Mouse (Mus musculus) adrenal gland, postnatal 36 days (tissue): Measurements from ENCODE around the gene Mndal. TPM values are rescaled to one million over a fixed set of nuclear protein-coding genes. Genes with fewer than 3 reads are reported as not detected.
"Not testable (repeated sequence)": the region's sequence is repeated elsewhere in the genome, so short reads cannot be mapped to it uniquely, and the experiment has no call there.

Source experiments
- DNase-seq, 2 experiments: peaks; one replicate each; pipeline ENCODE4 v3.0.0; 2021; ENCODE audit warnings: mixed read lengths in 1 of 2
- long read RNA-seq, 2 experiments: library from polyadenylated mRNA; stranded (forward); transcript quantifications; one replicate each; pipeline ENCODE4 v2.0.0; 2021; ENCODE audit warnings: borderline sequencing depth in 2 of 2
- total RNA-seq, 2 experiments: library from RNA; stranded (reverse); gene quantifications; 2 replicates each; pipeline ENCODE4 v1.2.3; 2021

Mndal gene
- total RNA-seq: 10 to 100 TPM; 10.2 to 17.8 TPM
- long read RNA-seq, experiment 1, partial matches to known transcripts: 1 of 3 reads
- long read RNA-seq, experiment 1, other reads (novel, unspliced or antisense): 1 of 3 reads
- long read RNA-seq, experiment 2, partial matches to known transcripts: 2 of 3 reads
- long read RNA-seq, experiment 2, other reads (novel, unspliced or antisense): 1 of 3 reads

GRCm38 (mm10) chr1:173941924-173942779 lies at the start of gene Mndal, which contains the start of gene Ifi203:
Gene Mndal (minus strand): TSS chr1:173942491.
Gene Ifi203 (minus strand): TSS chr1:173942672.
- DNase-seq: not testable (repeated sequence)

GRCm38 (mm10) chr1:173982694-173983305 lies 40.5 kb upstream of the Mndal start, which contains the start of gene Ifi202b:
Gene Ifi202b (minus strand): TSS chr1:173982744.
- DNase-seq: not testable (repeated sequence)

DNA sequence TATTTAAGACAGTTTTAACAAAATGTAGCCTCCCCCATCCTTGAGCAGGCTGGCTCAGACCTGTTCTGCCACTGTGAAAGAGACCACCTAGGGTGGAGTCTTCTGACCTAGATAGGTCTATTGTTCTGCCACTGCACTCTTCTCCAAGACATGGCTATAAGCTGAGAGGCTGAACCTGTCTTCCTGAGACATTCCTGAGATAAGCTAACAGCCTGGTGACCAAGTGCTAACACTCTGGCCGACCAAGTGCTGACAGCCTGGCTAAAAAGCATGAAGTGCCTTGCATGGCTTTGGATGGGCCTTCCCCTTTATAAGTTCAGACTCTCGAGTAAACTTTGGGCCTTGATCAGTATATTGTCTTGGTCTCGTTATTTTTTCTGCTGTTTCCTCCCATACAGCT lies 38.7 kb upstream of the Mndal start:
- DNase-seq: not testable (repeated sequence)

DNA sequence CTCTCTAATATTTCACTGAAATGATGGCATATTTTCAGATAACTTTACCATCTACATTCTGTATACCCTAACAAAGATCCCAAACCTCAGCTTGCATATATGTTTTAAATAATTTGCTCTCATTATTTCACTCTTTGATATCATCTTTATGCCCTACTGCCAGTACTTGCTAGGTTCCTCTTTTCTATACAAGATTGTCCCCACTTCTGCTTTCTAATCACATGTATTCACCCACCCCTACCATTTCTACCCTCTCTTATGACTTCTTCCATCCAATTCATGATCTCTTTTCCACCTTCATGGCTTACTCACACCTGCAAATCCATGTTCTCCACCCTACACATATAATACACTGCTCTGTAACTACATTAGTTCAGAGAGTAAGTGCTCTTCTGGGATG lies 35.3 kb upstream of the Mndal start:
- no peak for DNase-seq

GRCm38 (mm10) chr1:173973111-173973510 lies 30.8 kb upstream of the Mndal start:
- DNase-seq: no peak

- DNase-seq: not testable (repeated sequence)
Observed at GRCm38 (mm10) chr1:173961491-173961890, 19.2 kb upstream of the Mndal start.

GRCm38 (mm10) chr1:173959998-173960397 lies 17.7 kb upstream of the Mndal start:
- DNase-seq: not testable (repeated sequence)

DNA sequence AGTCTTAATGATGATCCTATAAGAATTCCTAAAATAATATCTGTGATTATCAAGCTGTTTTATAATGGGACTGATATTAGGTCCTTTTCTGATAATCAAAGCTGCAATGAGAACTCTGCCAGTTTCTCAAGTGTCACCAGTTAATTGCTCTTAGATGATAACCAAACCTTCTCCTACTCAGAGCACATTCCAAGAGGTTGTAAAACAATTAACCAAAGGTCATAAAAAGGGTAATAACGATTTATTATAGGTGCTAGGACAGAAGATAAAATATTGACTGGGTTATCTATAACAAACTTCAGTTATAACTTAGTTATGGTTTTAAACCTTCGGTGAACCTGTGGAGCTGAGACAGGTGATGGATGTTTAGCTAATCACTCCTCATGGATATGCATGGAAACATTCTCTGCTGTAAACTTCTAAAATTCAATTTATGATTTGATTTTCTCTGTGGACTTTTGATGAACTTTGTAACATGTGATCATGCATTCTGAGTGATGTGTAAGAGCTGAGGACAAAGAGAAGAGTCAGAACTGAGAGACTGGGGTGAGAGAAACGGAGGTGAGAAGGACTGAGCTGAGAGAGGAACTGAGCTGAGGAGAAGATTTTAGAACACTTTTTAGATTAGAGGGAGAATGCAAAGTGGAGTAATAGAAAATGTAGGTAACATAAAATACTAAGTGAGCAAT lies 13.7 kb upstream of the Mndal start:
- DNase-seq: not testable (repeated sequence)

DNA sequence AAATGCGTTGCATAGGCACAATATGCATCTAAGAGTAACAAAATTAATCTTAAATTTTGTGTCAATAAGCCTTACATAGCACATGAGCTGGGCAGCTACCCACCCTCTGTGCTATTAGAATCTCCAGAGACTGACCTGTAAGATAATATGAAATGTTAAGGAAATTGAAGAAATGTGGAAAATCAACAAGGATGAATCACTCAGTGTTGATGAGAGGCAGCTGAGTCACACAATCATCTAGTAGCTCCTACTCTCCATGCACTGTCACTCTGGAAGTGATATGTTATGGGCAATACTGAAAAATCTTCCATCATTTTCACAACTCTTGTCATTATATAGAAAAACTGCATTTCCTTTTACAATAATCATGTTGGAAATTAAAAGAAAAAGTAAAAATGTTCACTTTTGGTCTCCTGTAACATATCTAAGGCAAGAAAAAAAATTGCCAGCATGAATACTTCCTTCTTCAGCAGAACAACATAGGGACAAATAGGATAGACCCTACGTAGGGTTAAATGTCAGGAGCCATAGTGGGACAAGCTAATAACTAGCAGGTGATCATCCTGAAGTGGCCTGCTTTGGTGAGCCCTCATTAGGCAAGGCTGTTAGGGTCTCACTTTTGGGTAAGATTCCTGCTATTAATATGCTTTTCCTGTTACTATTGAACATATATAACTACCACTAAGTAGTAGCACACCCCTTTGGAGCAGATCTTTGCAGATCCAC lies 12.9 kb upstream of the Mndal start:
- DNase-seq: no peak

- no peak for DNase-seq
Observed at GRCm38 (mm10) chr1:173953563-173953962, 11.3 kb upstream of the Mndal start.

GRCm38 (mm10) chr1:173949044-173949443 lies 6.8 kb upstream of the Mndal start:
- not testable (repeated sequence) for DNase-seq

DNA sequence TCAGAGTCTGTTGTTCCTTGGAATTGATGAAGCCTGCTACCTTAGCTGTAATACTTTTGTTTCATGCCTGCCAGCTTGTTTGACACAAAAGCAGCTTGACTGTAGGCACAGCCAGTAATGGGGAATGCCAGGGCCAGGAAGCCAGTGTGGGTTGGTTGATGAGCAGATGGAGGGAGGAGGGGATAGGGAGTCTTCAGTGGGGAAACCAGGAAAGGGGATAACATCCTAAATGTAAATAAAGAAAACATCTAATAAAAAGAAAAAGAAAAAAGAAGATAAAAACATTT lies 432 bp upstream of the Mndal start:
- not testable (repeated sequence) for DNase-seq

GRCm38 (mm10) chr1:173941522-173941921 lies 769 bp downstream of the Mndal start:
- not testable (repeated sequence) for DNase-seq

GRCm38 (mm10) chr1:173919279-173919678 lies 23.0 kb downstream of the Mndal start:
- DNase-seq: not testable (repeated sequence)

- DNase-seq: no peak
Observed at GRCm38 (mm10) chr1:173914559-173914958, 27.7 kb downstream of the Mndal start.

DNA sequence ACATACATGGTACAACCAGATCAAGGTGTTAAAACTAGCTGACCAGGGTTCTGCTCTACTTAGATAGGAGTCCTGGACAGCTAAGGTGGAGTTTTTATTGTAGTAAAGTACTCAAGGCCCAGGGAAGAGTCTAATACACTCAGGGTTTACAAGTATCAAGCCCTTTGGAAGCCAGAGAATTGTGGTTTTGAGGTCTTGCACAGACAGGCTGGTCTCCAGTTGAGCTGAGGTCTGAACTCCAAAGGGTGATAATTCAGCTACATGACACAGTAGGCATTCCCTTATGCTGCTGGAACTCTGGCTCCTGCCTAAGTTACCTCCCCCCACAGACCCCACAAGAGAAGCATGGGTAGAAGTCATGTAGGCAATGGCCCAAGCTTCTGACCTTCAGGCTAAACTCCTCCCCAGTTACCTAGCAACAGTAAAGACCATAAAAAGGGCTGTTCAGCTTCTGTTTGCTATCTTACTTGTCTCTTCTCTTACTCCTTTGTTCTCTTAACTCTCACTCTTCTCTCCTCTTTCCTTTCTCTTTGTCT lies 29.0 kb downstream of the Mndal start:
- DNase-seq: not testable (repeated sequence)

DNA sequence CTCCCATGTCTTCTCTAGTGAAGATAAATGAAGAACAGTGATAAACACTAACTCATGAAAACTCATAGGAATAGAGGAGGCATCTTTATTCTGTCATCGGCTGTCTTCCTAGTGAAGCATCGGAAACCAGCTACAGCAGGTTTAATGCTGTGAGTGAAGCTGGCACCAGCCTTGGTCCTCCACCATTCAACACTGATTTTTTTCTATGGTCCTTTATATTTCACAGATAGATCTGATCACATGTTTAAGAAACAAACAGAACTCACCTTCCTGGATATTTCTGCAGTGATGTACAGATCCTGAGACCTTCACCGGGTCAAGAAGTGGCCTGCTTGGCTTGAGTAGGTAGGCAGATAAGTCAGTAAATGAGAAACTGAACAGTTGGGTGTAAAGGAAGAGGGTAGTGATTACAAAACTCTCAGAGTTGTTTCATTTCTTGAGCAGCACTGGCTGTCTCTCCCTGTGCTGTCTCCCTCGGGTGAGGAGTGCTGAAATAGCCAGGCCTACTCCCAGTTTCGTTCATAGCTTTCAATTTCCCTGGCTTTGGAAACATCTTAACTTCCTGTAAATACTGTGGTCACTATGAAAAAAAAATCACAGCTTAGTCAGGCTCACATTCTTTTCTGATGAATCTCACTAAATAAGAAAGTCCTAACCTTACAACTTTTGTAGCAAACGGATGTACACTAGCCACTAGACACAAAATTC lies 29.6 kb downstream of the Mndal start, which contains the start of gene Ifi211:
Gene Ifi211 (minus strand): TSS at position 499 of the 708 bp plus-strand sequence.
- peak; percentile 0 to 10 for DNase-seq

- DNase-seq: no peak
Observed at GRCm38 (mm10) chr1:173911808-173912464, 30.4 kb downstream of the Mndal start.

DNA sequence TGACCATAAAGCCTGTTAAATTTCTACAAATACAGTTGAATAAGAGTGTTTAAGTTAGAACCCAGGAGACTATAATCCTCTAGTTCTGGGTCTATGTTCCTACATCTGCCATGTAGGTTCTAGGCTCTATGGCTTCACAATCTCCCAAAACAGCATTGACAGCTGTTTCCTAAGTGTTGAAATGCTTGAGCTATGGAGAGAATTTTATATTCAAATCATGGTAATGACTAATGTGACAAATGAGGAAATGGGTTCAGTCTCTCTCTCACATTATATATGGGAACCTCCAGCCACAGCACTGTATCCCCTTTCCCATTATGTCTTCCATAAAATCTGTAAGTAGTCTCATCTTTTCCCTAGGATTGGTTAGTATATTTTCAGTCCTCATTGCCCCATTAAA lies 33.9 kb downstream of the Mndal start:
- not testable (repeated sequence) for DNase-seq

DNA sequence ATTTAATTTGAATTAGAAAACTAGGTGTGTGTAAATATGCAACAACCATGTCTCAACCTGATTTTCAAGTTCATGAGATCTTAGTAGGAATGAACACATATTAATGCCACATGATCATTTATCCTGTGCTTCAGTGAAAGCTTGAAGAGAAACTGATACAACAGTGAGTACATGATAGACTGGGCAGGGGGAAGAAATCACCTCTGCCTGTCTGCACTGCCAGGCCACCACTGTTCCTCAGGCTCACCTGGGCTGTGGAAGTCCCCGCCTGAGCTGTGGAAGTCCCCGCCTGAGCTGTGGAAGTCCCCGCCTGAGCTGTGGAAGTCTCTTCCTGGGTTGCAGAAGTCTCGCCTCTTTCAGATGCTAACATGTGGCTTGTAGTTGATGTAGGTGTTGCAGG lies 36.4 kb downstream of the Mndal start:
- not testable (repeated sequence) for DNase-seq
